Mouse (Mus musculus): Measurements from ENCODE around the gene Idnk. TPM values are rescaled to one million over a fixed set of nuclear protein-coding genes. Genes with fewer than 3 reads are reported as not detected.

The Idnk gene
- polyA plus RNA-seq, 1 experiment from 2014 or later = 37.9 TPM

DNA sequence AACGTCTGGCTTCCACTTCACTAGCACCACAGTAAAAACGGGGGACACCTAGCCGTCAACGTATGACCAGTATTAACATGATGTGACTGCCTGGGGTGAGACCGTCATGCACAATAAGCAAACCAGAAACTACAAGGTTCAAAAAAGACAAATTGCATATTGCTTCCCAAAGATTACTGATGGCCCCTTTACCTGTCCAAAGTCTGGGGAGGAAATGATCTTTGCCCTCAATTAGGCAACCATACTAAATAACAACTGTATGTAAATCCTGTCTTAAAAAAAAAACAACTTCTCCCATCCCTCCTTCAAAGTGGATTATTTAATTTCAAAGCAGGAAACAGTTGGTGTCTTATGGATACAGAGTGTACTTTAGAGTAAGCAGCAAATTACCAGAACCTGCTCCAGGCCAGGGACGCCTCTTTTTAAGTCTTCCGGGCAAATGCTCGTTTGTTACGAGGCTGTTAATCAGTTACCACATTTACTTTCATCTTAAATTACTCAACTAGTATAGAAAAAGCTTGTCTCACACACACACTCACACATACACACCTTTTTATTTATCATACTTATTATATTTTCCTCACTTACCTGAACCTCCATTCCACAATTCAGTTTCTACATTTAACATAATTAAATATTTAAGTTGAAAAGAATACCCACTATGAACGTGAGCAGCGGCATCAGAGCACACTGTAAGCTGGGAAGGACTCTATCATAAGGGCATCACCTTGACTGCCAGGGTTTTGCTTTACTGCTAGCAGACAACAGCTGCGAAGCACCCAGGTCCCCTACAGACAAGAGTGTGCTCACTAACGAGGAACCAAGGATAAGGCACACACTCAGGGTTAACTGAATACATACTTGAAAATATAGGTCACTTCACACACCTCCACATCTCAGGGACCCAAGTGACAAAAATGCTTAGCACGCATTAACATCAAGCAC lies 24.4 kb downstream of the Idnk start:
- Histone ChIP-seq H3K36me3 (ENCODE audit: control insufficient read depth, insufficient read depth, low read length) (peaks cover 16% of the 10 kb centered on the region; the same call in 1 of the 2 replicates), H3K4me1 (replicated peaks; ENCODE audit: control insufficient read depth, insufficient read depth, low read length) (no peaks in the 10 kb centered on the region), H3K9me3 (ENCODE audit: control insufficient read depth, low read length) (no peaks in the 10 kb centered on the region), H3K4me3 (ENCODE audit: low read depth, low read length) (no peak overlapping the region), H3K27me3 (replicated peaks; ENCODE audit: control insufficient read depth, insufficient read depth, low read length) (no peaks in the 10 kb centered on the region), H3K27ac (ENCODE audit: low read depth, low read length) (no peak overlapping the region), H3K9ac (ENCODE audit: low read depth, low read length) (no peak overlapping the region), H3K4me2 (no peak overlapping the region)
- no peak for DNase-seq (ENCODE audit: low spot score)
- WGBS = 83% methylated on average over 14 of the region's 14 CpGs
- ATAC-seq (replicated peaks; ENCODE audit: low FRiP score) = no peak

DNA sequence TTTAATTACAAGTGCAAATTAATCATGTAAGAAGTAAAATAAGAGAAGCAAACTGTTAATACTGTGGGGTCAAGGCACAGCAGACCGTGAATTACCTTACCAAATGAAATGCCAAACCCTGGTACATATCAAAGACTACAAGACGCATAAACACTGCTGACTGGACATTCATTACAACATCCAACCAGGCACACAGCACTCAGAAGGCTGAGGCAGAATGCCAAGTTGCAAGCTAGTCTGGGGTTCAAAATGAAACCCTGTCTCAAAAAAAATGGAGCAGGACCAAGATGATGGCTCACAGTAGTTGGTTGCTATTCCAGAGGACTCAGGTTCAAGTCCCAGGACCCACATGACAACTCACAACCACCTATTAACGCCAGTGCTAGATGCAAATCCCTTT lies 26.7 kb downstream of the Idnk start:
- WGBS = 91% methylated on average over 3 of the region's 3 CpGs
- no peak overlapping the region for H3K27ac ChIP-seq (ENCODE audit: low read depth, low read length)
- ATAC-seq (replicated peaks; ENCODE audit: low FRiP score) = no peak
- no peaks in the 10 kb centered on the region for H3K4me1 ChIP-seq (replicated peaks; ENCODE audit: control insufficient read depth, insufficient read depth, low read length)
- H3K9me3 ChIP-seq (ENCODE audit: control insufficient read depth, low read length) = no peaks in the 10 kb centered on the region
- no peak for DNase-seq (ENCODE audit: low spot score)
- H3K4me3 ChIP-seq (ENCODE audit: low read depth, low read length) = no peak overlapping the region
- no peak overlapping the region for H3K4me2 ChIP-seq
- no peaks in the 10 kb centered on the region for H3K27me3 ChIP-seq (replicated peaks; ENCODE audit: control insufficient read depth, insufficient read depth, low read length)
- peaks cover 12% of the 10 kb centered on the region; the same call in 1 of the 2 replicates for H3K36me3 ChIP-seq (ENCODE audit: control insufficient read depth, insufficient read depth, low read length)
- no peak overlapping the region for H3K9ac ChIP-seq (ENCODE audit: low read depth, low read length)

DNA sequence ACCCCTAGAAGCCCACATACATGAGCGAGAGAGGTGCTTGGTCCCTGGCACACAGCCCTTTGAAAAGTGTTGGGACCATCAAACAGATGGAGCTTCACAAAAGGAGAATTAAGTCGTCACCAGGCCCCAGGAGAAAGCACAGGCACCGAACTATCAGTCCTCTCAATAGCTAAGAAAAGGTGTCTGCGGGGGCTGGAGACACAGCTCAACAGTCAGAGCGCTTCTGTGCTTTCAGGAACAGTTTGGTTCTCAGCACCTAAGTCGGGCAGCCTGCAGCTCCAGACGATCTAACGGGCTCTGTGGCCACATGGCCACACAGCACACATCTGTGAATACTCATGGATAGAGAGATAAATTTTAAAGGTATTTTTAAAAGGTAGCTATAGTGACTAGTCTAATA lies 28.8 kb downstream of the Idnk start:
- DNase-seq (ENCODE audit: low spot score) = no peak
- no peak for ATAC-seq (replicated peaks; ENCODE audit: low FRiP score)
- no peak overlapping the region for H3K9ac ChIP-seq (ENCODE audit: low read depth, low read length)
- no peaks in the 10 kb centered on the region for H3K4me1 ChIP-seq (replicated peaks; ENCODE audit: control insufficient read depth, insufficient read depth, low read length)
- H3K9me3 ChIP-seq (ENCODE audit: control insufficient read depth, low read length) = no peaks in the 10 kb centered on the region
- no peak overlapping the region for H3K4me3 ChIP-seq (ENCODE audit: low read depth, low read length)
- H3K36me3 ChIP-seq (ENCODE audit: control insufficient read depth, insufficient read depth, low read length) = peaks cover 13% of the 10 kb centered on the region
- 91% methylated on average over 8 of the region's 8 CpGs for WGBS
- H3K27ac ChIP-seq (ENCODE audit: low read depth, low read length) = no peak overlapping the region
- no peak overlapping the region for H3K4me2 ChIP-seq
- no peaks in the 10 kb centered on the region for H3K27me3 ChIP-seq (replicated peaks; ENCODE audit: control insufficient read depth, insufficient read depth, low read length)

DNA sequence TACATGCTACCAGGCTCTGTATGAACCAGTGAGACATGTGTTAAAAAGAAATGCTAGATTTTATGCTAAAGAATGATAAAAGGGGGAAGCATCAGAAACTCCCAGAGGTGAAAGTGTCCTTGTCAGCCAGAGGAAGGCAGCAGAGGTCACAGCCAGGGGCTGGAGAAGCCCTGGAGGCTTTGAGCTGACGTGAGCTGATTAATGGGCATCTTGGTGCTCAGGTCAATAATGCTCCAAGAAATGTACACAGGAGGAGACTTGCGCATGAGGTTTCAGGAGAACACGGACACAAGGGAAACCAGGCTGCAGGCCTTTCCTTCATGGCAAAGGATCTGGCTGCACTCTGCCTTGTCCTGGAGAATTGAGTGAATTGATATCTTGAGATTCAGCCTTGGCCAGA lies 30.3 kb downstream of the Idnk start:
- ATAC-seq (replicated peaks; ENCODE audit: low FRiP score) (no peak), DNase-seq (ENCODE audit: low spot score) (no peak)
- peaks cover 21% of the 10 kb centered on the region for H3K36me3 ChIP-seq (ENCODE audit: control insufficient read depth, insufficient read depth, low read length)
- 89% methylated on average over 3 of the region's 3 CpGs for WGBS
- H3K4me2 ChIP-seq = no peak overlapping the region
- H3K27me3 ChIP-seq (replicated peaks; ENCODE audit: control insufficient read depth, insufficient read depth, low read length) = no peaks in the 10 kb centered on the region
- no peak overlapping the region for H3K9ac ChIP-seq (ENCODE audit: low read depth, low read length)
- no peaks in the 10 kb centered on the region for H3K9me3 ChIP-seq (ENCODE audit: control insufficient read depth, low read length)
- no peak overlapping the region for H3K4me3 ChIP-seq (ENCODE audit: low read depth, low read length)
- H3K27ac ChIP-seq (ENCODE audit: low read depth, low read length) = no peak overlapping the region
- no peaks in the 10 kb centered on the region for H3K4me1 ChIP-seq (replicated peaks; ENCODE audit: control insufficient read depth, insufficient read depth, low read length)

DNA sequence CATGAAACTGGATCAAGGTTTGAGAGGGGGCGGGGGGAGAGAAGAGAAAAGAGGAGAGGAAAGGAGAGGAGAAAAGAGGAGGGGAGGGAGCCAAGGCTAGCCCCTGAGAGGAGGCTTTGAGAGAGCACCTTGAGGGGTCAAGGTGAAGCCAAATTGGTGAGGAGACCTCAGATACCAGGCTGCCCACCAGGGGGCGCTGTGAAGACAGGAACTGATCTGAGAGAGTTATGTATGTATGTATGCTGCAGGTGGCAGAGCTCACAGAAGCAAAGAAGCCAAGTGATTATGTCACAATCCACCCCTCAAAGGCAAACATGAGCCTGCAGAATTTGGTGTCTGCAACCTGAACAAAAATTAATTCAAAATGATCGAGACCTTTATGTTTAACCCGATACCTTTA lies 31.0 kb downstream of the Idnk start:
- peak; percentile 23; the same call in 1 of the 2 replicates for ATAC-seq (replicated peaks; ENCODE audit: low FRiP score)
- WGBS = 60% methylated on average over 4 of the region's 4 CpGs

DNA sequence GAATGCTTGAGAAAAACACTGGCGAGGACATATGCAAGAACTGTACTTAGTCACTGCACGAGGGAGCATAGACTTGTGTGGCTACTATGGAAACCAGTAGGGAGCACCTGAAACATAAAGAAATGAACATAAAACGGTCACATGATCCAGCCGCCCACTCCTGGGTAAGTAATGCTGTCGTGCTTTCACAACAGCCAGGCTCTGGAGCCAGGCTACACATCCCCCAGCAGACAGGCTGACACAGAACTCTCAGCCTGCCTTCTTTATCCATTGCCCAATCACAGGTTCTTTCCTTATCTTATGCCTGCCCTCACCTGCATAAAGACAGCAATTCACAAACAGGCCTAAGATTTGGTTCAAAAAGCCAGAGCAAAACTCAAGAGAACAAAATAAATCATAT lies 32.0 kb downstream of the Idnk start:
- H3K9me3 ChIP-seq (ENCODE audit: control insufficient read depth, low read length) = no peaks in the 10 kb centered on the region
- 81% methylated on average over 5 of the region's 5 CpGs for whole genome bisulfite sequencing
- H3K4me3 ChIP-seq (ENCODE audit: low read depth, low read length) = no peak overlapping the region
- DNase-seq (ENCODE audit: low spot score) (no peak), ATAC-seq (replicated peaks; ENCODE audit: low FRiP score) (no peak)
- H3K9ac ChIP-seq (ENCODE audit: low read depth, low read length) = no peak overlapping the region
- no peaks in the 10 kb centered on the region for H3K4me1 ChIP-seq (replicated peaks; ENCODE audit: control insufficient read depth, insufficient read depth, low read length)
- no peak overlapping the region for H3K4me2 ChIP-seq
- H3K36me3 ChIP-seq (ENCODE audit: control insufficient read depth, insufficient read depth, low read length) = peaks cover 21% of the 10 kb centered on the region
- no peak overlapping the region for H3K27ac ChIP-seq (ENCODE audit: low read depth, low read length)
- no peaks in the 10 kb centered on the region for H3K27me3 ChIP-seq (replicated peaks; ENCODE audit: control insufficient read depth, insufficient read depth, low read length)

More for the DNA sequence above, 31.0 kb downstream of the Idnk start:
- Histone ChIP-seq H3K9me3 (ENCODE audit: control insufficient read depth, low read length) (no peaks in the 10 kb centered on the region), H3K4me2 (no peak overlapping the region), H3K27ac (ENCODE audit: low read depth, low read length) (no peak overlapping the region), H3K4me3 (ENCODE audit: low read depth, low read length) (no peak overlapping the region), H3K9ac (ENCODE audit: low read depth, low read length) (no peak overlapping the region), H3K36me3 (ENCODE audit: control insufficient read depth, insufficient read depth, low read length) (peaks cover 21% of the 10 kb centered on the region), H3K4me1 (replicated peaks; ENCODE audit: control insufficient read depth, insufficient read depth, low read length) (no peaks in the 10 kb centered on the region), H3K27me3 (replicated peaks; ENCODE audit: control insufficient read depth, insufficient read depth, low read length) (no peaks in the 10 kb centered on the region)
- peak; percentile 78 for DNase-seq (ENCODE audit: low spot score)

DNA sequence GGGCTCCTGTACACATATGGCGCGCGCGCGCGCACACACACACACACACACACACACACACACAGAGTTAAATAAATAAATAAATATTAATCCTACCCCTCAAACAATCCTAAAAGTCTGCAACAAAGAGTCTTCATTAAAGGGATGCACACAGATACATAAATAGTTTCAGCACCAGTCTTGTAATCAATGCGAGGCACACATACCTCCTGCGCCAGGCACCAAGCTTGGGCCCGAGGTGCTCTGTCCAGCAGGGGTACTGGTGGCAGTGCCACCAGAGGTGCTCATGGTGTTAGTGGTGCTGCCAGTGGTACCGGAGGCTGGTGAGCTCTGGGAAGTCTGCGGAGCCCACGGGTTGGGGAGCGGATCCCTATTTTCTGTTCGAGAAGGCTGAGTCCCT lies 34.1 kb downstream of the Idnk start:
- Histone ChIP-seq H3K4me3 (ENCODE audit: low read depth, low read length) (no peak overlapping the region), H3K4me1 (replicated peaks; ENCODE audit: control insufficient read depth, insufficient read depth, low read length) (no peaks in the 10 kb centered on the region), H3K9me3 (ENCODE audit: control insufficient read depth, low read length) (no peaks in the 10 kb centered on the region), H3K27ac (ENCODE audit: low read depth, low read length) (no peak overlapping the region), H3K4me2 (no peak overlapping the region), H3K9ac (ENCODE audit: low read depth, low read length) (no peak overlapping the region), H3K27me3 (replicated peaks; ENCODE audit: control insufficient read depth, insufficient read depth, low read length) (no peaks in the 10 kb centered on the region), H3K36me3 (ENCODE audit: control insufficient read depth, insufficient read depth, low read length) (peaks cover 26% of the 10 kb centered on the region)
- ATAC-seq (replicated peaks; ENCODE audit: low FRiP score) (no peak), DNase-seq (ENCODE audit: low spot score) (no peak)
- 98% methylated on average over 14 of the region's 14 CpGs for WGBS

DNA sequence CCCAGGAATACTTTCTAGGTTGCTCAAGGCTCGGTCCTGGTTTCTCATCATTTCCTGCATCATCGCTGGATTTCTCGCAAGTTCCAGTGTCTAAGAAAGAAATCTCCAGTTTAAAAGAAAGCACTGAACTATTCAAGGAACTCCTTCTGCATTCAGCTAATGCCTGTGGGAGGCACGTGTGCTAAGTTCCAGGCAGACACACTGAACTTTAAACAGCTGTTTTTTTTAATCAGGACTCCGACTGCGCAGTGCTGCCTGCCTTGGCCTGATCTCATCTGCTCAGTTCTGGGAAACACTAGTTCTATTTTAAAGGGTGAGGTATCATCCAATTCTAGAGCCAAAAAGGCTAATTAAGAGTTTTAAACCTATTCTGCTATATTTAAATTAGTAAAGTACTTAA lies 34.7 kb downstream of the Idnk start:
- 94% methylated on average over 6 of the region's 6 CpGs for WGBS
- no peak for DNase-seq (ENCODE audit: low spot score)
- no peak overlapping the region for H3K4me2 ChIP-seq
- H3K4me1 ChIP-seq (replicated peaks; ENCODE audit: control insufficient read depth, insufficient read depth, low read length) = no peaks in the 10 kb centered on the region
- H3K27ac ChIP-seq (ENCODE audit: low read depth, low read length) = no peak overlapping the region
- ATAC-seq (replicated peaks; ENCODE audit: low FRiP score) = no peak
- H3K4me3 ChIP-seq (ENCODE audit: low read depth, low read length) = no peak overlapping the region
- no peaks in the 10 kb centered on the region for H3K9me3 ChIP-seq (ENCODE audit: control insufficient read depth, low read length)
- no peaks in the 10 kb centered on the region for H3K27me3 ChIP-seq (replicated peaks; ENCODE audit: control insufficient read depth, insufficient read depth, low read length)
- H3K9ac ChIP-seq (ENCODE audit: low read depth, low read length) = no peak overlapping the region
- H3K36me3 ChIP-seq (ENCODE audit: control insufficient read depth, insufficient read depth, low read length) = peaks cover 26% of the 10 kb centered on the region

DNA sequence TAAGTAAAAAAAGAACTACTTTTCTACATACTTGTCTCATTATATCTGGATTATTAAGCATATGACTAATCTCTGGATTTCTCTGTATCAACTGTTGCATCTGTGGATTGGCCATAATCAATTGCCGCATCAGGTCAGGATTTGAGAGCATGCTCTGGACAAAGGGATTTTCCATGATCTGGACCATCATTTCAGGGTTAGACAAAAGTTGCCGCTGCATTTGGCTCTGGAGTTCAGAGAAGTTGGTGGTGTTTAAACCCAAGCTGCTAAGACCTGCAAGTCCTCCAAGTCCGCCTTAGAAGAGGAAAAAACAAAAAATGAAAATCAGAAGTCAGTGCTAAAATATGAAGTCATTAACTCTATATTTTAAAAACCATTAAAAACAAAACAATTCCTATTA lies 35.8 kb downstream of the Idnk start:
- Histone ChIP-seq H3K27me3 (replicated peaks; ENCODE audit: control insufficient read depth, insufficient read depth, low read length) (no peaks in the 10 kb centered on the region), H3K4me2 (no peak overlapping the region), H3K4me1 (replicated peaks; ENCODE audit: control insufficient read depth, insufficient read depth, low read length) (no peaks in the 10 kb centered on the region), H3K4me3 (ENCODE audit: low read depth, low read length) (no peak overlapping the region), H3K36me3 (ENCODE audit: control insufficient read depth, insufficient read depth, low read length) (peaks cover 28% of the 10 kb centered on the region), H3K27ac (ENCODE audit: low read depth, low read length) (no peak overlapping the region), H3K9ac (ENCODE audit: low read depth, low read length) (no peak overlapping the region), H3K9me3 (ENCODE audit: control insufficient read depth, low read length) (no peaks in the 10 kb centered on the region)
- WGBS = 97% methylated on average over 3 of the region's 3 CpGs
- ATAC-seq (replicated peaks; ENCODE audit: low FRiP score) = no peak
- DNase-seq (ENCODE audit: low spot score) = no peak

Measured in liver, embryonic 11.5 days (tissue).